Mouse (Mus musculus) liver, embryonic 16.5 days (tissue): Measurements from ENCODE around the gene Clstn3. TPM values are rescaled to one million over a fixed set of nuclear protein-coding genes. Genes with fewer than 3 reads are reported as not detected.

Experiments
- polyA plus RNA-seq: library from polyadenylated mRNA; unstranded; fragments of >200 nt; fragmentation: Nextera tagmentation; extraction: Ambion mirVana; gene quantifications from 2 replicates; pipeline ENCODE4 v1.2.1, GENCODE M21; 2015

Clstn3 gene
- polyA plus RNA-seq, 1 experiment from 2014 or later: 5.1 TPM

Other genes with a start within 250 kb of the Clstn3 start
- gene Vmn2r27, start 232.9 kb downstream of the Clstn3 start, polyA plus RNA-seq: not detected in 2 replicates
- gene Cd163, start 160.1 kb downstream of the Clstn3 start, polyA plus RNA-seq: 0.36 and 0.50 TPM in 2 replicates
- gene Pex5, start 49.7 kb downstream of the Clstn3 start, polyA plus RNA-seq: 27.1 and 28.2 TPM in 2 replicates
- 14.1 and 15.8 TPM in 2 replicates for gene C1rl, start 28.3 kb upstream of the Clstn3 start, polyA plus RNA-seq
- gene C1ra, start 47.6 kb upstream of the Clstn3 start, polyA plus RNA-seq: 26.7 and 30.1 TPM in 2 replicates
- 75.8 and 79.9 TPM in 2 replicates for gene C1s1, start 77.6 kb upstream of the Clstn3 start, polyA plus RNA-seq
- gene C1rb, start 105.5 kb upstream of the Clstn3 start, polyA plus RNA-seq: not detected in 2 replicates
- 0.04 TPM in 1 of 2 replicates, not detected in the other for gene C1s2, start 171.3 kb upstream of the Clstn3 start, polyA plus RNA-seq
- 80.1 and 88.6 TPM in 2 replicates for gene Lpcat3, start 198.2 kb upstream of the Clstn3 start, polyA plus RNA-seq
- 105 and 121 TPM in 2 replicates for gene Emg1, start 247.4 kb upstream of the Clstn3 start, polyA plus RNA-seq
- 206 and 214 TPM in 2 replicates for gene Phb2, start 247.5 kb upstream of the Clstn3 start, polyA plus RNA-seq